Mouse (Mus musculus): ENCODE results near the gene Zbp1.
A peak's percentile ranks its signal among the peaks of the same experiment; 100 is the strongest.

Gene Zbp1

DNA sequence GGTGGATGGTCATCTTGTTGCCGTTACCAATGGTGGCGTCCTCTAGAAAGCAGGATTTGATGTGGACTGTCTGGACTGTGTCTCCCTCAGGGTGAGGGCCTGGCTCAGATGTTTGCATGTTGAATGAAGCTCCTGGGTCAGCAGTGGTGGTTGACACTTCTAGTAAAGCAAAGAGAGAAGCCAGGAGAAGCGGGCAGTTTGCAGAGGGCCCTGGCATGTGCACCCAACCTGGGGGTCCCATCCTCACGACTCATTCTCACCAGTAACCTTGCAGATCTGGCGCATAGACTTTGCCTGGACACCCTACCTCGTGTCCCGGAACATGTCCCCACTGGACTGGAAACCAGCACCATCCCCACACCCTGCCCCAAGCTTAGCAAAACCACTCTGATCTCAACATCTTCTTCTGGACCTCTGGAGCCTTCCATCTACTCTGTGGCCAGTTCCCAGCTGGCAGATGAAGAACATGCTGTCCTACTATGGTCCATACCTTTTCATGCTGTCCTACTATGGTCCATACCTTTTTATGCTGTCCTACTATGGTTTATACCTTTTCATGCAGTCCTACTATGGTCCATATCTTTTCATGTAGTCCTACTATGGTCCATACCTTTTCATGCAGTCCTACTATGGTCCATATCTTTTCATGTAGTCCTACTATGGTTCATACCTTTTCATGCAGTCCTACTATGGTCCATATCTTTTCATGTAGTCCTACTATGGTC lies 9.5 kb downstream of the Zbp1 start:
- DNase-seq = no peak

DNA sequence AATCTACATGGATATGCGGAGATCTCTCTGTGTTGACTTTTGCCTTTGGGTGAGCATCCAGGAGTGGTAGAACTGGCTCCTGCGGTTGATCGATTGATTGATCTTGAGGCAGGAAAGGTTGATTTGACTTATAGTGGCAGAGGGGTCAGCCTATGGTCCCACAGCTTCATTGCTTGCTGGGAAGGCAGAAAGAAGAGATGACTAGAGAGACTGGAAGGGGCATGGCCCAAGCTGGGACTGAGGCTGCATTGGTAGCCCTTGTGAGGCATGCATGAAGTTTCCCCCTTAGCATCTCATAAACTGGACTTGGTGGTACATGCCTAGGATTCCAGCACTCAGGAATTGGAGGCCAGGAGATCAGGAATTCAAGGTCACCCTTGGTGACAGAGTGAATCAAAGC lies 11.7 kb downstream of the Zbp1 start:
- DNase-seq = no peak

DNA sequence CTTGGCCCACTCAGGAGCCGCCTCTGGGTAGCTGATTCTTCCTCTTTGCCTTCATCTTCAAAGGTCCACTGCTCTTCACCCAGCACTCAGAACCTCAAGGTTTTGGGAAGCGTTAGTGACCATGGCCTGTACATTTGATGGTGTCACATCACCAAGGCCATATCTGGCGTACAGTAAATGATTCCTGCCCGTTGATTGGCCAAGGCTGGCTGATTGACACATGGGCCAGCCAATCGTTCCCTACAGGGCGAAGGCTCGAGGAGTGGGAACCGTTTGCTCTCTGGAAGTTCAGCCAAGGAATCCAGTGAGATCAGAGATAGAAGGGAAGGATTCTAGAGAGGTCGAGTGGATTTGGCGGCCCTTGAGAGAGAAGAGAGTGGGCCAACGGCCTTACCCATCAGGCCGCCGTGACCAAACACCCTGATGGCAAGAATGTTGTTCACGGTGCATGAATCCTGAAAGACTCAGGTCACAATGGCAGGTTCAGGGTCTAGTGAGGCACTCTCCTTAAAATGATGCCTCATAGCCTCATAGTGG lies 13.1 kb downstream of the Zbp1 start:
- DNase-seq = no peak

GRCm38 (mm10) chr2:173204671-173205070 lies 14.1 kb downstream of the Zbp1 start:
- no peak for DNase-seq

DNA sequence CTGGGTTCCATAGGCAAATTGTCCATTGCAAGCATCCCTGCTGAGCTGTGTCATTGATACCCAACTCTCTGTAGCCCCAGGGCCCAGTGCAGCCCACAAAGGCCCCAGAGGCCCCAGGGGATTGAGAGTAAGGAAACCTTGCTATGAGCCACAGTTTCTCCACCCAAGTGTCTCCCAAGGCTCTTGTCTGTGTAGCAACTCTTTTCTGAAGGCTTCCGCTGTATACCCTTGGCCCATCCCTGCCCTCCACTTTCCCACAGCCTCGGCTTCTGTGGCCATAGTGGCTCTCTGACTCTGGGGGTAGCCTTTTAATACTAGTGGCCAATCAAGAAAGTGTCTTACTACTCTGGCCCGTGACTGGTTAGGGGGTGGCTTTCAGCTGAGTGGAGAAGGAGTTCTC lies 15.0 kb downstream of the Zbp1 start:
- no peak for DNase-seq

DNA sequence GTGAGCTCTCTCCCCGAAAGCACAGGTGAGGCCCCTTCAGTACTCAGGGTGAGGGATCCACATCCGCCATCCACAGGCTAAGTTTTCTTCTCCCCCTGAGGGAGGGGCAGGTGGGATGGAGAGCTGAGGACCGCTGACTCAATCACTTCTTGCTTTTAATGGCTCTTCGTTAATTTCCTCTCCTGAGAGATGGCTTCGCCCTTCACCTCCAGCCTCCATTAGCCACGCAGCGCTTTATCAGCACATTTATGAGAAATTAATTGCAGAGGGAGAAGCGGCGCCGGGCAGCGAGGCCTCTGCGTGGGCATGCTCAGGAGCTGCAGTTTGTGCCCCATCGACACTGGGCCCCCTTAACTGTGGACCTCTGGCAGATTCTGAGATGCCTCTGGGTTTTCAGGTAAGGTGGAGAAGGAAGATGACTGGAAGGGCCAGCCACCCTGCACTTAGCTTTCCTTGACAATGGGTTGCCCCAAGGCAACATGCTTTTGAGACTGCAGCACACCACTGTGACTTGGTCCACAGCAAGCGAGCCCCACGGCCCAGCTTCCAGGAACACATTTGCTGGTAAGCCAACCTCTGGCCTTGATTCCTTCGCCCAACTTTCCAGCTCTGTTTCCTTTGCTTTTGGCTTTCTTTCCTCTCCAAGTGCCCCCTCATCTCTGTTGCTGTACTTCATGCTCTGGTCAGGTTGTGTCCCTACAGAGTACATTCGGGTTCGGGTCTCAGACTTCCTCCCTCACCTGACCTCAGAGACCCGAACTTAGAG lies 15.6 kb downstream of the Zbp1 start:
- DNase-seq = no peak

GRCm38 (mm10) chr2:173194796-173195195 lies 23.9 kb downstream of the Zbp1 start:
- DNase-seq = no peak

DNA sequence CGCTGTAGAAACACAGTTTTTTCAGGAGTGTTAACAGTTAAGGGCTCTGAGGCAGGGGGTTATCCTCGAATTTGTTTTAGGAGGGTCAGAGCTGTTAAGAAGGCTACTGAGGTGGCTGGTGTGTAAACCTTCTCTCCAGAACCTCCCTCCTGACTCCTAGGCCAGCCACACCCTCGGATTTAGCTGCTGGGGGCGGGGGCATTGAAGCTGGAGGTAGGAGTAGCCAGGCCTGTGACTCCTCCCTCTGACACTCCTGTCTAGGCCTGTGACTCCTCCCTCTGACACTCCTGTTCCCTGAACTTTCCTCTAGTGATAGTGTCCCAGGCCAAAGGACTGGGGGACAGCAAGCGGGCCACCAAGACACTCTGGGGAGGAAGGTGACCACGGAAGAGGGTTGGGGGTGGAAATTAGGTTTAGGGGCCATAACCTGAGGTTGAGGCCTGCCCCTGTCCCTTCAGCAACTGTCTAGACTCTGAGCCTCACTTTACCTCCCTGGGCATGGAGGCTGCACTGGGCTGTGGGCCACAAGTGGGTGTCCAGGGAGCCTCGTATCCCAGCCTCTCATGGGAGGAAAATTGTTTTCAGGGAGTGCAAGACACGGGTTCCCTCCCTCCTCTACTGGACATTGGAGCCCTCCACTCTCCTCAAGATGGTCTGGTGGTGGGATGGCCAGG lies 31.4 kb downstream of the Zbp1 start:
- DNase-seq = no peak

DNA sequence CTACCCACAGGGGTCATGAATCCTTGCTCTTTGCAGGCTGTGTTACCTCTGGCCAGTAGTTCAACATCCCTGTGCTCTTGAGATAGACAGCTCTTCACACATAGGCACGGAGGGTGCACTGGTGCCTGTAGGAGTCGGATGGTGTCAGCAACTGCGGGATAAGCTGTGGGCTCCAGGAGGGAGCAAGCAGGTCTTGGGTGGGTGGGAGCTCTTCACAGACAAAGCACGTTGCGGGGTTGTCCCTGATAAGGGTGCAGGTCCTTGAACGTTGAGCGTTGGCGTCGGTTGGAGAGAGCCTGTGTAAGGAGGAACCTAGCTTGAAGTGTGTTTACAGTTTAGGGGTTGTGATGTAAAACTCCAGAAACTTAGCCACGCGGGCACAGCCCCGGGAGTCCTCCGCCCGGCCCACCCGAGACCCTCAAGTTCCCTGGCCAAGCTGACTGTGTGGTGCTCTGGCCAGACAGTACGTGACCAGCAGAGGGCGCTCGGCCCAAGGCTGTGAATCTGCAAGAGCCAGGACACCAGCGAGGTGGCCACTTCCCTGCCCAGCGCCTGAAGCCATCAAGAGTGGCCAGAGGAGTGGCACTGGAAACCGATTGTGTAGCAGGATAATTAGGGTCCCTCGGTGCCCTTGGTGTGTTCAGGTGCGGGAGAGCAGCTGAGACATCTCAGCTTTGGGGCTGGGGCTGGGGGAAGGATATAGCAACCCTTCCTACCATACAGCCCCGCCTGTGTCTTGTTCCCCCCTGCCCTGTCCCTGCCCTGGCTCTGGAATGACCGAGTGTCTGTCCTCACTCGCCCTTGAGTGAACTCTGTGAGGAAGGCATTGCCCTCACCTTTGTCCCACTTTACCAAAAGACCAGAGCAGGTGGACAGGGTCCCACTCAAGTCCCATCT lies 32.4 kb downstream of the Zbp1 start:
- DNase-seq = peak; percentile 89

- DNase-seq = no peak
These were observed 33.4 kb downstream of the Zbp1 start for GRCm38 (mm10) chr2:173185282-173185681.

DNA sequence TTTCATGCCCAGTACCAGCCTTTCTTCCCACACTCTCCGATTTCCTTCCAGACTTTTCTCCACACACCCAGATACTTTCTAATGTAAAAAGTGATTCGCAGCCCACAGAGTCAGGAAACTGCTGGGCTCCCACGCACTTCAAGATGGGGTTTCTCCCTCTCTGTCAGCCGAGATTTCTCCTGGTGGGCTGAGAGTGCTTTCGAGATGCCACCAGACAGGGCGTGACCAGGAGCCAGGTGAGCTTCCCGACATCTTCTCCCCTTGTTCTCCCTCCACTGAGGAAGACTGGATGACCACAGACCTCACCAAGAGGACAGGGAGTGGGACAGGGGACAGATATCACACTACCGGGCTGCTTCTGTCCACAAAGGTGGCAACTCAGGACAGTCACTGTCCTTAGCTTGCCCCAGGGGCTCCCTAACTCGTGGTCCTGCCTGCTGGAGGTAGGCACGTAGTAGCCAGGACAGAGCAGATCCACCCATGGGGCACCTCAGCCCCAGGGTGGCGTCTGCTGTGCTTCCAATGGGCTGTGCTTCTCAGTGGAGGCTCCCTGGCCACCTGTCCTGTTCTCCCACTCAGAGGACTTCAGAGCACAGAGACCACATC lies 34.1 kb downstream of the Zbp1 start:
- no peak for DNase-seq

GRCm38 (mm10) chr2:173183836-173184460 lies 34.8 kb downstream of the Zbp1 start:
- peak; percentile 77 for DNase-seq

DNA sequence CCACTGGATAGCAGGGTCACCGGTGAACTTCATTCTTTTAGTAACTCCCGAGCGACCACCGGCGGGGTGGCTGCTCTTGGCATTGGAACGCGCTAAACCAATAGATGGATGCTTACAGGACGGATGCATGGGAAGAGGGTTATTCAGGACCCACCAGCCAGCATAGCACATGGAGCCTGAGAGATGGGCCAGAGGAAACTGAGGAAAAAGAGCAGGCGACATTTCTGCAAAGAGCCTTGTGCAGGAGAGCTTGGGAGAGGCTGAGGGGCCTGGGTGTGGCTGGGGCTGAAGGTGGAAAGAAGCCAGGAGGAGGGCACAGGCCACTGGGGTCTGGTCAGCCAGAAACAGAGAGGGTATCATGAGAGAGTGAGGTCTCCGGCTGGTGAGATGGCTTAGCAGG lies 35.4 kb downstream of the Zbp1 start:
- DNase-seq = no peak

DNA sequence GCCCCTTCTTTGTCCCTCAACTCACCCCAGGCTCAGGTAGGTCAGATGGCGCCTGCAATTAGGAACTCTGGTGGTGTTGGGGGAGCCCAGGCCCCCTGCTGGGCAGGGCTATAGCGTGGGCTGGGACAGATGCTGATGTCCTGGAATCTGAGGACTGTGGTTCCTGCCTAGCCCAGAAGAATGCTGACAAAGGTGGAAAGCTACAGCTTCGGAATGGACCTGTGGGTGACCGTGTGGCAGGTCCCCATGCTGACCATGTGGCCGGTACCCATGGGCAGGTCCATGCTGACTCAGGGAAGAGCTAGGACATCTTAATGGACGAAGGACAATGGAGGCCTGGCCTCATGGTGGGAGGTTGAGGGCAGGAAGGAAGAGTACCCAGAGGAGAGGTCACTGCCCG lies 35.9 kb downstream of the Zbp1 start:
- no peak for DNase-seq

DNA sequence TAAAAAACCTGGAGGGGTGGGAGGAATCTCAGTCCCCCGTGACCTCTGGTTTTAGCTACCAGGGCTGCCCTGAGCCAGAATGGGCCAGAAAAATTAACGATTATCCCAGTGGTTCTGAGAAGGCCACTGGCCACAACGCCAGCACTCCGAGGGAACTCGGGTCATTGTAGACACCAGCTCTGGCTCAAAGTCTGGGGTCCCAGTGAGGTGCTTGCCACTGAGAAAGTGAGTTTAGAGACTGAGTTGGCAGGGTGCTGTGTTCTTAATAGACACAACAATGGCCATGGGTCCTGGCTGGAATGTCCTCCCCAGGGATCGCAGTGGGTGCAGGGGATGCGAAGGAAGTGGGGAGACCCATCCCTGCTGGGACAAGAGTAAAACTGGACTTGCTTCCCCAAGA lies 36.8 kb downstream of the Zbp1 start:
- DNase-seq = no peak

GRCm38 (mm10) chr2:173181486-173181885 lies 37.2 kb downstream of the Zbp1 start:
- no peak for DNase-seq

- no peak for DNase-seq
These were observed 37.9 kb downstream of the Zbp1 start for GRCm38 (mm10) chr2:173180721-173181388.

GRCm38 (mm10) chr2:173180026-173180425 lies 38.7 kb downstream of the Zbp1 start:
- DNase-seq = no peak

- no peak for DNase-seq
These were observed 39.7 kb downstream of the Zbp1 start for GRCm38 (mm10) chr2:173179046-173179445.

- no peak for DNase-seq
These were observed 40.8 kb downstream of the Zbp1 start for GRCm38 (mm10) chr2:173177951-173178350.

- DNase-seq = no peak
These were observed 41.2 kb downstream of the Zbp1 start for GRCm38 (mm10) chr2:173177481-173177880.
